Mouse (Mus musculus): ENCODE results near the gene Daam1. TPM values are rescaled to one million over a fixed set of nuclear protein-coding genes. Genes with fewer than 3 reads are reported as not detected.

Gene Daam1
- polyA plus RNA-seq, 1 experiment from 2014 or later, result 7.7 TPM

GRCm38 (mm10) chr12:71881477-71881876 is 50.6 kb downstream of the Daam1 start:
- Histone ChIP-seq H3K4me1 (ENCODE audit: control insufficient read depth, insufficient read depth, low read length) (peaks cover 38% of the 10 kb centered on the region), H3K9me3 (ENCODE audit: control insufficient read depth, low read length) (no peaks in the 10 kb centered on the region), H3K27me3 (replicated peaks; ENCODE audit: control insufficient read depth, insufficient read depth, low read length) (no peaks in the 10 kb centered on the region), H3K9ac (ENCODE audit: low read depth, low read length) (no peak overlapping the region), H3K4me3 (ENCODE audit: low read length) (no peak overlapping the region), H3K36me3 (ENCODE audit: control insufficient read depth, insufficient read depth, low read length) (no peaks in the 10 kb centered on the region), H3K27ac (ENCODE audit: low read length) (no peak overlapping the region), H3K4me2 (ENCODE audit: low read depth, low read length) (no peak overlapping the region)
- ATAC-seq, result no peak
- WGBS, result 81% methylated on average over 4 of the region's 4 CpGs

- H3K36me3 ChIP-seq (ENCODE audit: control insufficient read depth, insufficient read depth, low read length), result no peaks in the 10 kb centered on the region
- no peaks in the 10 kb centered on the region for H3K9me3 ChIP-seq (ENCODE audit: control insufficient read depth, low read length)
- H3K4me2 ChIP-seq (ENCODE audit: low read depth, low read length), result no peak overlapping the region
- H3K9ac ChIP-seq (ENCODE audit: low read depth, low read length), result no peak overlapping the region
- H3K27ac ChIP-seq (ENCODE audit: low read length), result no peak overlapping the region
- H3K27me3 ChIP-seq (replicated peaks; ENCODE audit: control insufficient read depth, insufficient read depth, low read length), result no peaks in the 10 kb centered on the region
- H3K4me3 ChIP-seq (ENCODE audit: low read length), result no peak overlapping the region
- peaks cover 46% of the 10 kb centered on the region for H3K4me1 ChIP-seq (ENCODE audit: control insufficient read depth, insufficient read depth, low read length)
- no peak for ATAC-seq
- 57% methylated on average over 9 of the region's 9 CpGs for WGBS
Measured at GRCm38 (mm10) chr12:71883066-71883711, 52.3 kb downstream of the Daam1 start.

- H3K4me2 ChIP-seq (ENCODE audit: low read depth, low read length), result no peak overlapping the region
- H3K4me1 ChIP-seq (ENCODE audit: control insufficient read depth, insufficient read depth, low read length), result peaks cover 54% of the 10 kb centered on the region
- no peaks in the 10 kb centered on the region for H3K9me3 ChIP-seq (ENCODE audit: control insufficient read depth, low read length)
- H3K36me3 ChIP-seq (ENCODE audit: control insufficient read depth, insufficient read depth, low read length), result no peaks in the 10 kb centered on the region
- H3K4me3 ChIP-seq (ENCODE audit: low read length), result no peak overlapping the region
- no peak overlapping the region for H3K9ac ChIP-seq (ENCODE audit: low read depth, low read length)
- WGBS, result 45% methylated on average over 2 of the region's 2 CpGs
- ATAC-seq, result peak; percentile 31
- no peaks in the 10 kb centered on the region for H3K27me3 ChIP-seq (replicated peaks; ENCODE audit: control insufficient read depth, insufficient read depth, low read length)
- H3K27ac ChIP-seq (ENCODE audit: low read length), result no peak overlapping the region; the same call in 1 of the 2 replicates
Measured at GRCm38 (mm10) chr12:71885170-71885574, 54.3 kb downstream of the Daam1 start.

- H3K36me3 ChIP-seq (ENCODE audit: control insufficient read depth, insufficient read depth, low read length), result no peaks in the 10 kb centered on the region
- H3K4me1 ChIP-seq (ENCODE audit: control insufficient read depth, insufficient read depth, low read length), result peaks cover 54% of the 10 kb centered on the region
- no peak overlapping the region for H3K4me3 ChIP-seq (ENCODE audit: low read length)
- H3K27ac ChIP-seq (ENCODE audit: low read length), result peak overlapping the region; percentile 35; the same call in 1 of the 2 replicates
- H3K27me3 ChIP-seq (replicated peaks; ENCODE audit: control insufficient read depth, insufficient read depth, low read length), result no peaks in the 10 kb centered on the region
- 64% methylated on average over 4 of the region's 4 CpGs for WGBS
- no peak overlapping the region for H3K9ac ChIP-seq (ENCODE audit: low read depth, low read length)
- no peak for ATAC-seq
- no peaks in the 10 kb centered on the region for H3K9me3 ChIP-seq (ENCODE audit: control insufficient read depth, low read length)
- H3K4me2 ChIP-seq (ENCODE audit: low read depth, low read length), result no peak overlapping the region
Measured at GRCm38 (mm10) chr12:71885717-71886116, 54.8 kb downstream of the Daam1 start.

GRCm38 (mm10) chr12:71886406-71886805 is 55.5 kb downstream of the Daam1 start:
- H3K4me3 ChIP-seq (ENCODE audit: low read length), result no peak overlapping the region
- no peak overlapping the region for H3K9ac ChIP-seq (ENCODE audit: low read depth, low read length)
- no peaks in the 10 kb centered on the region for H3K9me3 ChIP-seq (ENCODE audit: control insufficient read depth, low read length)
- no peak overlapping the region for H3K4me2 ChIP-seq (ENCODE audit: low read depth, low read length)
- H3K27ac ChIP-seq (ENCODE audit: low read length), result 0 out of 2 replicates have a peak overlapping the region, but pooled peaks have one; percentile 35
- H3K27me3 ChIP-seq (replicated peaks; ENCODE audit: control insufficient read depth, insufficient read depth, low read length), result no peaks in the 10 kb centered on the region
- peaks cover 54% of the 10 kb centered on the region for H3K4me1 ChIP-seq (ENCODE audit: control insufficient read depth, insufficient read depth, low read length)
- WGBS, result 70% methylated on average over 5 of the region's 5 CpGs
- no peaks in the 10 kb centered on the region for H3K36me3 ChIP-seq (ENCODE audit: control insufficient read depth, insufficient read depth, low read length)
- ATAC-seq, result no peak

- Histone ChIP-seq H3K27me3 (replicated peaks; ENCODE audit: control insufficient read depth, insufficient read depth, low read length) (no peaks in the 10 kb centered on the region), H3K9ac (ENCODE audit: low read depth, low read length) (no peak overlapping the region), H3K4me2 (ENCODE audit: low read depth, low read length) (no peak overlapping the region), H3K4me1 (ENCODE audit: control insufficient read depth, insufficient read depth, low read length) (peaks cover 54% of the 10 kb centered on the region), H3K27ac (ENCODE audit: low read length) (no peak overlapping the region), H3K9me3 (ENCODE audit: control insufficient read depth, low read length) (no peaks in the 10 kb centered on the region), H3K36me3 (ENCODE audit: control insufficient read depth, insufficient read depth, low read length) (no peaks in the 10 kb centered on the region), H3K4me3 (ENCODE audit: low read length) (no peak overlapping the region)
- 41% methylated on average over 2 of the region's 2 CpGs for WGBS
- ATAC-seq, result peak; percentile 58
Measured at GRCm38 (mm10) chr12:71886941-71887340, 56.1 kb downstream of the Daam1 start.

- Histone ChIP-seq H3K9ac (ENCODE audit: low read depth, low read length) (no peak overlapping the region), H3K4me2 (ENCODE audit: low read depth, low read length) (no peak overlapping the region), H3K4me3 (ENCODE audit: low read length) (no peak overlapping the region), H3K27ac (ENCODE audit: low read length) (no peak overlapping the region), H3K9me3 (ENCODE audit: control insufficient read depth, low read length) (no peaks in the 10 kb centered on the region), H3K27me3 (replicated peaks; ENCODE audit: control insufficient read depth, insufficient read depth, low read length) (no peaks in the 10 kb centered on the region), H3K36me3 (ENCODE audit: control insufficient read depth, insufficient read depth, low read length) (no peaks in the 10 kb centered on the region), H3K4me1 (ENCODE audit: control insufficient read depth, insufficient read depth, low read length) (peaks cover 44% of the 10 kb centered on the region)
- ATAC-seq, result no peak
- 93% methylated on average over 6 of the region's 6 CpGs for WGBS
Measured at GRCm38 (mm10) chr12:71888370-71888769, 57.5 kb downstream of the Daam1 start.

- 70% methylated on average over 8 of the region's 8 CpGs for WGBS
- Histone ChIP-seq H3K9me3 (ENCODE audit: control insufficient read depth, low read length) (no peaks in the 10 kb centered on the region), H3K4me2 (ENCODE audit: low read depth, low read length) (no peak overlapping the region), H3K36me3 (ENCODE audit: control insufficient read depth, insufficient read depth, low read length) (no peaks in the 10 kb centered on the region), H3K27me3 (replicated peaks; ENCODE audit: control insufficient read depth, insufficient read depth, low read length) (no peaks in the 10 kb centered on the region), H3K4me1 (ENCODE audit: control insufficient read depth, insufficient read depth, low read length) (peaks cover 38% of the 10 kb centered on the region), H3K4me3 (ENCODE audit: low read length) (no peak overlapping the region), H3K27ac (ENCODE audit: low read length) (no peak overlapping the region), H3K9ac (ENCODE audit: low read depth, low read length) (no peak overlapping the region)
- ATAC-seq, result no peak
Measured at GRCm38 (mm10) chr12:71889266-71889665, 58.4 kb downstream of the Daam1 start.

GRCm38 (mm10) chr12:71890282-71890681 is 59.4 kb downstream of the Daam1 start:
- no peak overlapping the region for H3K27ac ChIP-seq (ENCODE audit: low read length)
- H3K36me3 ChIP-seq (ENCODE audit: control insufficient read depth, insufficient read depth, low read length), result no peaks in the 10 kb centered on the region
- no peaks in the 10 kb centered on the region for H3K9me3 ChIP-seq (ENCODE audit: control insufficient read depth, low read length)
- H3K4me1 ChIP-seq (ENCODE audit: control insufficient read depth, insufficient read depth, low read length), result peaks cover 30% of the 10 kb centered on the region
- H3K9ac ChIP-seq (ENCODE audit: low read depth, low read length), result no peak overlapping the region
- H3K4me2 ChIP-seq (ENCODE audit: low read depth, low read length), result no peak overlapping the region
- H3K27me3 ChIP-seq (replicated peaks; ENCODE audit: control insufficient read depth, insufficient read depth, low read length), result no peaks in the 10 kb centered on the region
- WGBS, result 93% methylated on average over 1 of the region's 1 CpGs
- no peak for ATAC-seq
- no peak overlapping the region for H3K4me3 ChIP-seq (ENCODE audit: low read length)

Data from intestine, embryonic 16.5 days (tissue).